Mouse (Mus musculus) gastrocnemius, postnatal 4 days (tissue): Measurements from ENCODE around the gene Kmt2c. TPM values are rescaled to one million over a fixed set of nuclear protein-coding genes. Genes with fewer than 3 reads are reported as not detected.
"Not testable (repeated sequence)": the region's sequence is repeated elsewhere in the genome, so short reads cannot be mapped to it uniquely, and the experiment has no call there.

Source experiments
- DNase-seq, 2 experiments: peaks; one replicate each; pipeline ENCODE4 v3.0.0; 2021 to 2022; ENCODE audit warnings: low spot score in 2 of 2, mixed read lengths in 2 of 2
- total RNA-seq, 2 experiments: library from RNA; stranded (reverse); gene quantifications; 2 replicates each; pipeline ENCODE4 v1.2.3; 2021

Gene Kmt2c
- total RNA-seq, 2 experiments from 2014 or later, result 50.8 to 50.9 TPM

DNA sequence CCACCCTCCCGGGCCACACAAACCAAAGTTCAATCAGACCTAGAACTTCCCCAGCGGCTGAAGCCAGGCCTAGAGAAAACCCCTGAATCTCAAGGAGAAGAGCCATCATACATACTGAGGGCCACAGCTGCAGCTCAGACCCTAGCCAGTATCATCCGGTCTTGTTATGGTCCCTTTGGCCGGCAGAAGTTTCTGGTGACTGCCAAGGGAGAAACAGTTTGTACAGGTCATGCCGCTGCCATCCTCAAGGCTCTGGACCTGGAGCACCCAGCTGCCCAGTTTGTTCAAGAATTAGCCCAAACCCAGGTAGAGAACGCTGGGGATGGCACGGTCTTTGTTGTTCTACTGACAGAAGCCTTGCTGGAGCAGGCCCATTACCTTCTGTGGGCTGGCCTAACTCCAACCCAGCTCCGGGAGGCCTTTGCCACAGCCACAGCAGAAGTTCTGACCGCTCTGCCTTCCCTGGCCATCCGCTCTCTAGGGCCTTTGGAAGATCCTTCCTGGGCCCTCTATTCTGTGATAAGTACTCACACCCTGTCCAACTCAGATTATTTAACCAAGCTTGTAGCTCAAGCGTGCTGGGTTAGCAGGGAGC, 17.8 kb upstream of the Kmt2c start:
- no peak for DNase-seq

- no peak for DNase-seq
Observed at GRCm38 (mm10) chr5:25515767-25516166, 17.2 kb upstream of the Kmt2c start, which contains the start of gene Cct8l1. Cct8l1 (plus strand) TSS chr5:25516067.

DNA sequence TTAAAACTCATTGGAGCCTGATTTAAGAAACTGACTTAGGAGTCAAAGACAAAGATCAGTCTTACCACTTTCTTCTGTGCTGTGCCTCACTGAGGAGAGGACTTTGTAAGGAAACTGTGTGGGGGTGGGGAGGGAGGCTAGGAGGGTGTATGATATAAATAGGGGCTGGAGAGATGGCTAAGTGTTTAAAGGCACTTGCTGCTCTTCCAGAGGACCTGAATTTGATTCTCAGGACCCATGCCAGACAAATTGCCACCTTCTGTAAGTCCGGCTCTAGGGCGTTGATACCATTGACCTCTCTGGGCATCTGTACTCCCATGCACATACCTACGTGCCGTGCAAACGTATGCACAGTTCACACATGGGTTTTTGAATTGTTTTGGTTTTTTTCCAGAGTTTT, 7.5 kb upstream of the Kmt2c start:
- DNase-seq, result no peak

GRCm38 (mm10) chr5:25500686-25501085, 2.1 kb upstream of the Kmt2c start:
- no peak for DNase-seq

DNA sequence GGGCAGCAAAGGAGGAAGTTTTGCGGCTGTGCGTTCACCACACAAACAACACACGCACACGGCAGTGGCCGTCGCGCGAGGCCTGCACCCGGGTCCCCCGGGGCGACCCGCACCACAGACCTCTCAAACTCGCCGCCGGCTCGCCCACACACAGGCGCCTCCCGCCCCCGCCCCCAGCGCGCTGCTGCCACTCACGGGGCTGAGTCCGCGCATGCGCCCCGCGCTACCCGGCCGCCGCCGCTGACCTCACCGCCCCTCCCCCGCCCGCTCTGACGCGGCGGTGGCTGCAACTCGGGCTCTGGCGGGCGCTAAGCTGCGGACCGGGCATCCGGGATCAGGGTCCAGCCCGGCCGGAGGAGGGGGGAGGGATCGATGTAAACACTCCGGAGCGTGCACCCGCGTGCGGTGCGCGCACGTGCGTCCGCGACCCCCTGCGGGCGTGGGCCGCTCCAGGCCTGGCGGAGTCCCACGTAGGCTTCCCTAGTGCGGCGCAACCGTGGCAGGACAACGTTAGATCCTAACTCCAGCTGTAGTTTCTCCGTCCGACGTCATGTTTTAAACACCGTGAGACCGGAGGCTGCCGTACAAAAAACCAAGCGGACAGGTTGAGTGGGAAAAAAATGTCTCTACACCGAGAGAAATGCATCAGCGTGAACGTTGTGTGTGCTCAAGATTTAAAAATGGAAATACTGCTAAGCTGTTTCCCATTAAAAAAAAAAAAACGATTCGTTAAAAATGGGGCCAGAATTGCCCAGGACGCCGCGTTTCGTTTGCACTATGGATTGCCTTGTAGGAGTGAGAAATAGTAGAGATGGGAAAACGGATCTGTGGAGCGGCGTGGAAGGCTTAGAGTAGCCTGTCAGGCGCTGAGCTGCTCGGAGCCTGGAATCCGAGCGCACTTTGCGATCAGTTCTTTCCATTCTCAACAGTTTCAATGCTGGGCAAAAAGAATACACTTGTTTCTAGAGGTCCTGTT, 1.1 kb upstream of the Kmt2c start:
- peak; percentile 98 for DNase-seq

DNA sequence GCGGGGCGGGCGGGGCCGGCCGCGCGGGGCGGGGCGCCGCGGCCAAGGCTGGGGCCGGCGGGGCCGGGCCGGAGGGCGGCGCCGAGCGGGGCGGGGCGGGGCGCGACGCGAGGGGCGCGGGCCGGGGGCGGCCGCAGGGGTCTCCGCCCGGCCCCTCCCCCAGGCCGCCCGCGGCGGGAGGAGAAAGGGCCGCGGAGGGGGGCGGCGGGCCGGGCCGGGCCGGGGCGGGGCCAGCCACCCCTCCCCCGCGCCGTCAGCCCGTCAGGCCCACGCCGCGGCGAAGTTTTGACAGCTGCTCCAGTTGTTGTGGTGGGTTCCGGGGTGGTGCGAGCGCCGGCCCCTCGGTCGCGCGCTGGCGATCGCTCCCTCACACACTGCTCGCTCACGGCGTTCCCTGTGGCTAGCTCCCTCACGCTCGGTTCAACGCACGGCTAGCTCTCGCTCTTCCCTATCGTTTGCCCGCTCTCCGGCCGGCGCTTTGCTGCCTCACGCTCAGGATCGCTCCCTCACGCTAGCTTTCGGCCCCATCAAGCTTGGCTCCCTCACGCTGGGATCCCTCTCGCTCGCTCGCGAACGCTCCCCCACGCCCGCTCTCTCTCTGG, 339 bp upstream of the Kmt2c start:
- DNase-seq, result peak; percentile 65 to 84

DNA sequence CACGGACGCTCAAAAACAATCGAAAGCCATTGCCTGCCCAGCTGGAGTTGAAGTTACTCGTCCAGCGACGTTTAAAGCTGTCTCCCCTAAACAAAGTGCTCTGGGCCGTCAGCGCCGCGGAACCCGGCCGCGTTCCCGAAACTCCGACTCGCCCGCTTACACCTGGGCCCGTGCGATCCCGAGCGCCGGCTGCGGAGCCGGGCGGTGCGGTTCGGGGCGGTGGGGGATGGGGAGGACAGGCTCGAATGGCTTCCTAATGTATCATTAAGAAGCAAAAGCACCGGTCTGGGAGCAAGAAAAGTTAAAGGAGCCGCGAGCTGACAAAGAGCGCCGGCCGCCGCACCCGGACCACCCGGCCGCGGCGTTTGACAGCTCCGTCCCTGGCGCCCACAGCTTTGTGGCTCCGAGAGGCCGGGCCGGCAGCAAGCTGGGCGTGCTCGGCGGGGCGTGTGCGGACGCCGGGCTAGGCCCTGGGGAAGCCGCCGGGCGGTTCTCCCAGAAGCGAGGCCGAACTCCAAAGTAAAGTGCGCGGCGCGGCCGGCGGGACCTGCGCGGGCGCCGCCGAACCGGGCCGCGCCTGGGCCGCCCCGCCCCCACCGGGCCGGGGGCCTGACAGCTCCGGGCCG, 750 bp downstream of the Kmt2c start:
- peak in 1 of 2 experiments; percentile 73 for DNase-seq

GRCm38 (mm10) chr5:25497369-25497719, 1.2 kb downstream of the Kmt2c start:
- DNase-seq, result no peak

DNA sequence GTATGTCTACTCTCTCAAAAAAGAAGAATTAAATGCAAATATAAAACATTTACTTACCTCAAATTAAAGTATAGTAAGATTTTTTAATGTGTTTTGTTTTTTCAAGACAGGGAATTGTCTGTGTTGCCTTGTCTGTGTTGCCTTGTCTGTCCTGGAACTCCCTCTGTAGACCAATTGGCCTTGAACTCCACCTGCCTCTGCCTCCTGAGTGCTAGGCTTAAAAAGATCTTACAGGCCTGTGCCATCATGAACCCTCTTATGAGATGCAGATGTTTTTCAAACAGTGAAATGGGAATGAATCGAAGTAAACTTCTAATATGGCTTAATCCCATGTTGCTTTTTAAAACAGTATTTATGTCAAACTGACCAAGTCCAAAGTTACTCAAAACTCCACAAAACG, 1.9 kb downstream of the Kmt2c start:
- DNase-seq, result no peak

- no peak for DNase-seq
Observed at GRCm38 (mm10) chr5:25478863-25479262, 19.7 kb downstream of the Kmt2c start.

DNA sequence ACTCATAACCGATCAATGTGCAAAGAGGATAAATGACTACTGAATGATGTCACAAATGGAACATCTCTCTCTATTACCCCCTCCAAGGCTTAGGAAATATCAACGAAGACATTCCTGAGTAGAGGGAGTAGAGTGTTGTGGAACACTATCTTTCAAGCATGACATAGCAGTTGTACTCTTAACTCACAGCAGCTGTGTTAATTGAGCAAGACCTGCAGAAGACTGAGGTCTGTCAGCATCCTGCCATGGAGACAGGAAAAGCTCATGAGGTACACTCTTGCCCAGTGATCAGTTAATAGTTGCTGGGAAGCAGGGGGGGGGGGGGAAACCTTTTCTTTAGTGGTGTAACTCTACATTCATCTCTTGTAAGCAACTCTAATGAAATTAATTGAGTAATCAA, 22.8 kb downstream of the Kmt2c start:
- no peak for DNase-seq

DNA sequence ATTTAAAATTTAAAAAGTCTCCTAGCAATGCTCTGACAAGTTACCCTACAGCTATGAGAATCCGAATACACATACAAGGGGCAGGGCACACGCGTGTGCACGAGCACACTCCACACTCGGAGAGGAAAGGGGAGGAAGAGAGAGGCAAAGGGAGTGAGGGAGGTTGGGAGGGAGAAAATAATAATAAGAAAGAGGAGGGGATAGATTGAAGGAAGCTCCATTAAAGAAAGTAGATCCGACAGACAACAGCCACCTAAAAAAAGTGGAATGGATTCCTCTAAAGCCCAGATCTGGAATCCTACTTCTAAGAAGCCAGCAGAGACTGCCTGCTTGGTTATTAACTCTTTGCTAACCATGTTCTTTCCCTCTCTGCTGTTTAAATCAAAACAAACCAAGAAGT, 26.5 kb downstream of the Kmt2c start:
- no peak for DNase-seq

DNA sequence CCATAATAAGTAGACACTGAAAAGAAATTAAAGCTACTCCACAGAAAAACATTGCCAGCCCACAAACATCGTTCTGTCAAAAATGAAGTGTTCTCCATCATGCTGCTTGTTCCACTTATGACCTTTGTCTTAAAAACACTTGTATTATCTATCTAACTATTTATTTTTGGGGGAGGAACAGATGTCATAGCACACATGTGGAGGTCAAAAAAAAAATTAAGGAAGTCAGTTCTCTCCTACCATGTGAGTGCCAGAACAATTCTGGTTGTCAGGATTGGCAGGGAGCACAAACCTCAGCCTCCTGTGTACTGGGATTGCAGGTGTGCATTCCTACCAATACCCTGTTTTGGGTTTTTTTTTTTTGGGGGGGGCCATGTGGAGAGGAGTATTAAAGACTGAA, 36.6 kb downstream of the Kmt2c start:
- DNase-seq, result no peak

DNA sequence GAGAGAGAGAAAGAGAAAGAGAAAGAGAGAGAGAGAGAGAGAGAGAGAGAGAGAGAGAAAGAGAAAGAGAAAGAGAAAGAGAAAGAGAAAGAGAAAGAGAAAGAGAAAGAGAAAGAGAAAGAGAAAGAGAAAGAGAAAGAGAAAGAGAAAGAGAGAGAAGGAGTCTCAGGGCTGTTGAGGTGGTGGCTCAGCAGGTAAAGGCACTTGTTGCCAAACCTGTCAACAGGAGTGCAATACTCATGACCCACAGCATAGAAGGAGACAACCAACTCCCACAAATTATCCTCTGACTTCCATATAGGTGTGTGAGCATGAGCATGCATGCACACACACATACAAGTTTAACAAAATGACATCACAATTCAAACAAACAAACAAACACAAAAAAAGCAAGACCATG, 43.2 kb downstream of the Kmt2c start:
- DNase-seq, result not testable (repeated sequence)

DNA sequence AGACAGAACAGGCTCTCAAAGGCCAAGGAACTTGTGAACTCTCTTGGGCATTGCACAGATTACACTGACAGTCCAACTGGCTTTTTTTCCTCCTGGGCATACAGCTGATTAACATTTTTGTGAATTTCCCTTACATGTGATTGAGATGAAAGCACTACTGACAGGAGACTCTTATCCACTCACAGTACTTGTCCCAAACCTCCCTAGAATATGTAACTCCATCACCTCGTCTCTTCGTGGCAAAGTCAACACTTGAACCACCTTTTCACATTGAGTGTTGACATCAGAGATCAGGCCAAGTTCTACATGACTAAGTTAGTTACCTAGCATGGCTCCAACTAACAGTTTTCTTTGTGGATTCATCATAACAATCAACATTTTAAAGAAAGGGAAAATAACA, 45.9 kb downstream of the Kmt2c start:
- DNase-seq, result no peak

DNA sequence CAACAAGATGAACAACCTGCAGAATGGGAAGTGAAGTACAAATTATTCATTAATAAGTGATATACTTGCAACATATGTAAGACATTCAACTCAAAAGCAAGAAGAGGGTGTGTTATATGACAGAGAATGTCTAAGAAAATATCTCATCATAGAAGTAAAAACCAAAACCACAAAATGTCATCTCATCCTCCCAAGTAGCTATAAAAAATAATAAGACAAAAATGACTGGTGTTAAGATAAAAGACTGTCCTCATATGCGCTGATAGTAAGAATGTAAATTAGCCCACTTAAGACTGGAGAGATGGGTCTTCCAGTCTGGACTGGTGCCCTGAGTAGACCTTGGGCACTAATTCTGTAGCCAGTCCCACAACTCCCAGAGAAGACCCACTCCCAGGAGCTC, 61.1 kb downstream of the Kmt2c start:
- DNase-seq, result no peak

- peak; percentile 21 to 33 for DNase-seq
Observed at GRCm38 (mm10) chr5:25436081-25436480, 62.5 kb downstream of the Kmt2c start.

GRCm38 (mm10) chr5:25422576-25422975, 76.0 kb downstream of the Kmt2c start:
- no peak for DNase-seq

DNA sequence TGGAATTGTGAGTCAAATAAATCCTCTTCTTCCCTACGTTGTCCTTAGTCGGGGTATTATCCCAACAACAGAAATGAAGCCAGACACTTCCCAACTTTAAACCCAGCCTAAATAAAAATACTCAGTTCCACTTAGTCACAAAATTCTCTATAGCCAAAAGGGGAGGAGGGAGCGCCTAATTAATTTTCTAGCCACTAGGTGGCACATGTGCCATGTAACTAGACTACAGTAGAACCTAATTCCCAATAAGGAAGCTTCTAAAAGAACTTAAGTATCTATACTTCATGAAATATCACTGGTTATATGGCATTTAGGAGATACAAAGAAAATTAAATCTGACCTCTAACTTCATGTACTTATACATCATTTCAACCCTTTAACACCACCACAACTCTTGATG, 78.0 kb downstream of the Kmt2c start:
- DNase-seq, result peak in 1 of 2 experiments; percentile 37

DNA sequence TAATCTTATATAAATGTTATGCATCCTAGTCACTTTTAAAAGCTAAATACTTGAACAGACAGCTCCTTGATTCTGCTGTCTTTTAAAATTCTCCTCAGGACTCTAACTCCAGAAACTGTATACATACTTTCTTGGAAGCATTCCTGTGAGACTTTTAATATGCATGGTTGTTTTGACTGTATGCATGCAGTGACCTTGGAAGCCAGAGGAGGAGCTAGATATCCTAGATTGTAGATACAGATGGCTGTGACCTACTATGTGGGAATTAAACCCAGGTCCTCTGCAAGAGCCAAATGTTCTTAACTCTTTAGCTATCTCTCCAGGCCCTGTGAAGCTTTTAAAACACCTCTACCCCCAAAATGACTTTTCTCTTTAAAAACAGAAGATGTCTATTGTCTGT, 83.2 kb downstream of the Kmt2c start:
- DNase-seq, result no peak

DNA sequence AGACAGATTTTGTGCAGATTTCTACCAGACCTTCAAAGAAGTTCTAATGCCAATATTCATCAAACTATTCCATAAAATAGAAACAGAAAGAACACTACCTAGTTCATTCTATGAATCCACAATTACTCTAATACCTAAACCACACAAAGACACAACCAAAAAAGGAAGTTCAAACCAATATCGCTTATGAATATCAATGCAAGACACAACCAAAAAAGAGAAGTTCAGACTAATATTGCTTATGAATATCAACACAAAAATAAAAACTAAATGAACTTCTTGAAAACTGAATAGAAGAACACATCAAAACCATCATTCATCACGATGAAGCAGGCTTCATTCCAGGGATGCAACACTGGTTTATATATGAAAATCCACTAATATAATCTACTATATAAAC, 101.9 kb downstream of the Kmt2c start:
- no peak for DNase-seq

DNA sequence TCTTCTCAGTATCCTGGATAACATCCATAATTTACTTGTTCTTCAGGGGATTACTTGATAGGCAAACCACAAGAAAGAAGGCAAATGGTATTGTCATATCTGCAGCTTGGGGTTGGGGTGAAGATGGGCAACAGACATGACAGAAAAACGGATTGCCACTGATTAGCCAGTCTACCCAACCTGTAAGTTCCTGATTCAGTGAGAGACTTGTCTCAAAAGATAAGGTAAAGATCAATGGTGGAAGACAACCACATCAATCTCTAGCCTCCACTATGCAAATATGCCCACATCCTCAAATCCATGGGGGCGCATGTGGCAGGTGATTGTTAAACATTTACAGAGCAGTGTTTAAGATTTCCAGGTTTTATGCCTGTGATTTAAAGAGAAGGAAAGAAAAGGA, 105.9 kb downstream of the Kmt2c start:
- DNase-seq, result no peak
